Mouse (Mus musculus): ENCODE results near the gene Larp6. TPM values are rescaled to one million over a fixed set of nuclear protein-coding genes. Genes with fewer than 3 reads are reported as not detected.

Larp6 gene
- polyA plus RNA-seq, 1 experiment from 2014 or later = 1.7 TPM

DNA sequence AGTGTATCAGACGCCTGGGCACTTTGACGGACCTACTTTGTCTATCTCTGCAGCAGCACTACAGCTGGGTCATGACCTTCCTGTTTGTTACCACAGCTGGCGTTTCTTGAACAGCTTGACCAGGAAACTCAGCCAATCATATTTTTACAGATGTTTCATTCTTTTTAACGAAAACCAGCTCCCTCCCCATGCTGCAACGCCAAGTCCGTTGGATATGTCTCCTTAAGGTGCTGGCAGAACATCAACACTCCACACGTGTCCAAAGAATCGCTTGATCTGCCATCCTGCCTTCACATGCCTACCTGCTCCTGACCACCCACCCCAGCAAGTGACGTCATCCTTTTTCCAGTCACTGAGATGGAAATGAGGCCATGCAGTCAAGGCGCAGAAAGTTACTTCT, 28.6 kb downstream of the Larp6 start:
- Histone ChIP-seq H3K27ac (ENCODE audit: low read length) (no peak overlapping the region), H3K4me2 (replicated peaks; ENCODE audit: low read depth, low read length) (no peak overlapping the region), H3K4me1 (ENCODE audit: insufficient read depth, low read length) (peaks cover 11% of the 10 kb centered on the region; the same call in 1 of the 2 replicates), H3K9ac (replicated peaks; ENCODE audit: low read length) (no peak overlapping the region), H3K9me3 (ENCODE audit: low read length) (peaks cover 6% of the 10 kb centered on the region; the same call in 1 of the 2 replicates), H3K4me3 (ENCODE audit: low read length) (no peak overlapping the region), H3K36me3 (ENCODE audit: insufficient read depth, low read length) (peaks cover 11% of the 10 kb centered on the region; the same call in 1 of the 2 replicates), H3K27me3 (ENCODE audit: insufficient read depth, low read length) (no peaks in the 10 kb centered on the region)
- 66% methylated on average over 10 of the region's 10 CpGs for WGBS
- no peak for ATAC-seq (ENCODE audit: low FRiP score, low TSS enrichment)

DNA sequence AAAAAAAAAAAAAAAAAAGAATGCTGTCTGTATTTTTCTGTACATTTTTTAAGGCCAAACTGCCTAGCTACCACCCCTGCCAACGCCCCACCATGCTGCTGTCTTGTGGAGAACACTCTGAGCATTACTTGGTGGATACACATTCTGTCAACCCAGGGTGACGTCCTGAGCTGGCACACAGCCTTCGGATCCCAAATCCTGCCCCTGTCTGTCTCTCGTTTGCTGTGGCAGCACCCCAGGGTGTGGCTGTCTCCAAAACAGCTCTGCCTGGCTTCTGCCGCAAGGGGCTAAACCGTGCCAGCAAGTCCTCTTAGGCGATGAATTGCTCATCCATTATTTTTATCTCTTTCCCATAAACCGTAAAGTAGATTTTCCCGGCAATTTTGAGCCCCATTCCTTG, 29.7 kb downstream of the Larp6 start:
- peaks cover 4% of the 10 kb centered on the region; the same call in 1 of the 2 replicates for H3K9me3 ChIP-seq (ENCODE audit: low read length)
- no peak overlapping the region for H3K27ac ChIP-seq (ENCODE audit: low read length)
- WGBS = 59% methylated on average over 9 of the region's 9 CpGs
- ATAC-seq (ENCODE audit: low FRiP score, low TSS enrichment) = no peak
- peak overlapping the region; percentile 57 for H3K4me2 ChIP-seq (replicated peaks; ENCODE audit: low read depth, low read length)
- peaks cover 11% of the 10 kb centered on the region; the same call in 1 of the 2 replicates for H3K4me1 ChIP-seq (ENCODE audit: insufficient read depth, low read length)
- no peak overlapping the region; the same call in 1 of the 2 replicates for H3K9ac ChIP-seq (replicated peaks; ENCODE audit: low read length)
- H3K36me3 ChIP-seq (ENCODE audit: insufficient read depth, low read length) = peaks cover 6% of the 10 kb centered on the region; the same call in 1 of the 2 replicates
- peak overlapping the region; percentile 35; the same call in 1 of the 2 replicates for H3K4me3 ChIP-seq (ENCODE audit: low read length)
- no peaks in the 10 kb centered on the region for H3K27me3 ChIP-seq (ENCODE audit: insufficient read depth, low read length)

DNA sequence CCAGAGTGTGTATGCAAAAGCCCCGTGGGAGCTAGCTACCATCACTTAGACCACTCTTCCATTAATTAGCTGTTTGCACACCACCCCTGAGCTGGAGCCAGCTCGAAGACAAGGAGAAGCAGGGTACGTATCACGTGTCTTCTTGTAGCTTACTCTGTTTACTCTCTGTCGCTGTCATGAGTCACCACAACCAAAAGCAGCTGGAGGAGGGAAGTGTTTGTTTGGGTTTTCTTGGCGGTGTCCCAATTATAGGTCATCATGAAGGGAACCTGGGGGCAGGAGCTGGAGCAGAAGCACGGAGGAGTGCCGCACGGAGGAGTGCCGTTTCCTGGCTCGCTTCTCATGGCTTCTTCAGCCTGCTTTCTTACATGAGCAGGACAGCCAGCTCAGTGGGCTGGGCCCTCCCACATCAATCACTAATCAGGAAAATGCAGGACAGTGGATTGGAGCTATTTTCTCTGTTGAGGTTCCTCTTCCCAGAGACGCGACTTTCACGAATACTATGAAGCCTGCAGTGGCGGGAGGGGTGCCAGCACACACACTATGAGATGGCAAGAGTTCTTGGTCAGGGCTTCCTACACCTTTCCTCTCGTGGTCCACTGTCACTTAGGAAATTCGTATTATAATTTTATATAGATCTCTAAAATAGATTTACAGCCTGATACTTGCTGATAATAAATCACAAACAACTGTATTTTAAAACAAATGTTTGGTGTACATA, 30.6 kb downstream of the Larp6 start:
- no peak overlapping the region for H3K27ac ChIP-seq (ENCODE audit: low read length)
- WGBS = 22% methylated on average over 17 of the region's 17 CpGs
- H3K4me3 ChIP-seq (ENCODE audit: low read length) = peak overlapping the region; percentile 35
- H3K36me3 ChIP-seq (ENCODE audit: insufficient read depth, low read length) = no peaks in the 10 kb centered on the region
- peak; percentile 31; the same call in 1 of the 2 replicates for ATAC-seq (ENCODE audit: low FRiP score, low TSS enrichment)
- peak overlapping the region; percentile 57 for H3K4me2 ChIP-seq (replicated peaks; ENCODE audit: low read depth, low read length)
- H3K9me3 ChIP-seq (ENCODE audit: low read length) = no peaks in the 10 kb centered on the region
- no peaks in the 10 kb centered on the region for H3K27me3 ChIP-seq (ENCODE audit: insufficient read depth, low read length)
- peaks cover 11% of the 10 kb centered on the region; the same call in 1 of the 2 replicates for H3K4me1 ChIP-seq (ENCODE audit: insufficient read depth, low read length)
- H3K9ac ChIP-seq (replicated peaks; ENCODE audit: low read length) = peak overlapping the region; percentile 15; the same call in 1 of the 2 replicates

DNA sequence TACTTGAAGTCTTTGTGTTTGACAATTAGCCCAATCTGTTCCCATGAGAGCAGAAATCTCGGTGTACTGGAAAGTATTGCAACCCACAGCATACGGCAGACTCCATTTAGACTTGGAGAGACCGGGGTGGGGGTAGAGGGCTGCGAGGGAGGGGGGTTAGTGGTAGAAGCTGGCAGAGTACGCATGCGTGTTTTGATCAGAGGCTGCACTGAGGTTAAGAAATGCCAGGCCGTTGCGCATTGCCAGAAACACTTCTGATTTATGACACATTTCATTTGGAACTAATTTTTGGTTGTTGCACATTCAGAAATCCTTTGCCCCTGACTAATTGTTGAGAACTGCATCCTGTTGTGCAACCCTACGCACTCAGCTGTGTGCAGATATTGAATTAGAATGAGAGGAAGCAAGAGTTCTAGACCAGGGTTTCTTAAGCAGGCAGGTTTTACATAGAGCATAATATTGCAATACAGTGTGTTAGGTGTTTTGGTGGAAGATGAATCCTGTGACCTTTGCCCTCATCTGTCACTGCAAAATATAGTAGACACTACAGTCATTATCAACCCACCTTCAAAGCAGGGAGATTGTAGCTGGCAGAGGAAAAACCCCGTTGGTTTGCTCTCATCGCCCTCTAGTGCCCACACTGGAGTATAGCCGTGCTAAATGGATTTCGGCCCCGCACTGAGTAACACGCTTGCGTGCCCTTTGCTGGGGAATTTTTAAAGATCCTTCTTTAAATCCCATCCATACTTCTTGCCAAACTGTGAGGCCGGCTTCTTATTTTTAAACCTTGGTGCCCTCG, 31.6 kb downstream of the Larp6 start:
- Histone ChIP-seq H3K9ac (replicated peaks; ENCODE audit: low read length) (no peak overlapping the region), H3K9me3 (ENCODE audit: low read length) (0 out of 2 replicates have a peak, but pooled peaks cover 3% of the 10 kb centered on the region), H3K27ac (ENCODE audit: low read length) (no peak overlapping the region), H3K4me3 (ENCODE audit: low read length) (no peak overlapping the region), H3K27me3 (ENCODE audit: insufficient read depth, low read length) (no peaks in the 10 kb centered on the region), H3K4me2 (replicated peaks; ENCODE audit: low read depth, low read length) (no peak overlapping the region), H3K36me3 (ENCODE audit: insufficient read depth, low read length) (no peaks in the 10 kb centered on the region), H3K4me1 (ENCODE audit: insufficient read depth, low read length) (peaks cover 11% of the 10 kb centered on the region; the same call in 1 of the 2 replicates)
- ATAC-seq (ENCODE audit: low FRiP score, low TSS enrichment) = no peak
- 51% methylated on average over 18 of the region's 18 CpGs for WGBS

DNA sequence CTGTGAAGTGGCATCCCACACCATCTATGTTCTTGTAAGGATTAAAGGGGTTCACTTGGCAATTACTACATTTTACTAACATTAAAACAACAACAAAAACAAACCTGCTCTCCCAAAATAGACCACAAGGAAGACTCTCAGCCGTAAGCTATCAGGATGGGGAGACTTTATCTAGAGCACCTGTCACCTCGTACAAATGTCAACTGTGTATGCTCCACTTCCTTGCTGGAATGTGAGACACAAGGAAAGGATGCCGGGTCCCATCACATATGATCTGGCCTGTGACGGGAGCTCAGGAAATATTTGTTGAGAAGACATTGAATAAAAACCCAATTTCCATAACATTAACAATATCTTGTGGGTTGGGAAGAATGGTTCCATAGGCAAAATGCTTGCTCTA, 32.2 kb downstream of the Larp6 start:
- no peak overlapping the region for H3K4me3 ChIP-seq (ENCODE audit: low read length)
- H3K27ac ChIP-seq (ENCODE audit: low read length) = no peak overlapping the region
- 0 out of 2 replicates have a peak, but pooled peaks cover 3% of the 10 kb centered on the region for H3K9me3 ChIP-seq (ENCODE audit: low read length)
- 26% methylated on average over 4 of the region's 4 CpGs for WGBS
- H3K27me3 ChIP-seq (ENCODE audit: insufficient read depth, low read length) = no peaks in the 10 kb centered on the region
- H3K4me2 ChIP-seq (replicated peaks; ENCODE audit: low read depth, low read length) = no peak overlapping the region
- no peak for ATAC-seq (ENCODE audit: low FRiP score, low TSS enrichment)
- no peaks in the 10 kb centered on the region for H3K36me3 ChIP-seq (ENCODE audit: insufficient read depth, low read length)
- no peak overlapping the region for H3K9ac ChIP-seq (replicated peaks; ENCODE audit: low read length)
- H3K4me1 ChIP-seq (ENCODE audit: insufficient read depth, low read length) = peaks cover 11% of the 10 kb centered on the region; the same call in 1 of the 2 replicates

DNA sequence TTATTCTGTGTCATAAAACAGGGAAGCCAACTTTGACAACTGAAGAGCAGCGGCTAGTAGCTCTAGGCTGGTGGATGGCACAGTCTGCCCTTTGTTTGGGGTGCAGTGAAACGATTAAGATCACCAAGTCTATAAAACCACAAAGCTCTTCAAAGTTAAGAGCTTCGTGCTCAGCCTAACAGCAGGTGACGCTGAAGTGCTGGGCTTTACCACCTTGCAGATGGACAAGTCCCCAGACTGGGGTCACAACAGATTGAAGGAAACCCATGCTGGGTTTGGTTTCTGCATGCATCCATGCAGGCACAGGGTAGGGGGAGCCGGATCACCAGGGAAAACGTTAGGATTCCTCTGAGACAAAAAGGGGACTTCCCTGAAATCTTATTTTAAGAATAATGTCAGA, 33.8 kb downstream of the Larp6 start:
- Histone ChIP-seq H3K4me3 (ENCODE audit: low read length) (no peak overlapping the region), H3K4me2 (replicated peaks; ENCODE audit: low read depth, low read length) (no peak overlapping the region), H3K9me3 (ENCODE audit: low read length) (0 out of 2 replicates have a peak, but pooled peaks cover 3% of the 10 kb centered on the region), H3K4me1 (ENCODE audit: insufficient read depth, low read length) (peaks cover 11% of the 10 kb centered on the region; the same call in 1 of the 2 replicates), H3K27ac (ENCODE audit: low read length) (no peak overlapping the region), H3K27me3 (ENCODE audit: insufficient read depth, low read length) (no peaks in the 10 kb centered on the region), H3K9ac (replicated peaks; ENCODE audit: low read length) (no peak overlapping the region), H3K36me3 (ENCODE audit: insufficient read depth, low read length) (no peaks in the 10 kb centered on the region)
- no peak for ATAC-seq (ENCODE audit: low FRiP score, low TSS enrichment)
- 33% methylated on average over 6 of the region's 6 CpGs for WGBS

DNA sequence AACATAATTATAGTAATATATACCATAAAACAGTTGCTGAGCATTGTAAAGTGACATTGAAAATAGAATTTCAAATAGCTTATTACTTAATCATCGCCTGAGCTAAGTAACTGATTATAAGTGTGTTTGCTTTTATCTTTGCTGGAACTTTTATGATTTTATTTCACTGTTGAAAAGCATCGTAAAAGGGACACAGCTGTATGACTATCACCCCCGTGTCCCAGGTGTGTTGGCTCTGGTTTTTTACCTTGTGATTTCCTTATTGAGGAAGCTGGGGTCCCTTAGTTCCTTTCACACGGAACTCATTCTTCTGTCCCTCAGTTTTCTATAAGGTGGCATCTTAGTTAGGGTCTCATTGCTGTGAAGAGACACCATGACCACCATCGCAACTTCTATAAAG, 34.9 kb downstream of the Larp6 start:
- Histone ChIP-seq H3K9me3 (ENCODE audit: low read length) (0 out of 2 replicates have a peak, but pooled peaks cover 3% of the 10 kb centered on the region), H3K36me3 (ENCODE audit: insufficient read depth, low read length) (no peaks in the 10 kb centered on the region), H3K4me1 (ENCODE audit: insufficient read depth, low read length) (peaks cover 9% of the 10 kb centered on the region; the same call in 1 of the 2 replicates), H3K27ac (ENCODE audit: low read length) (no peak overlapping the region), H3K9ac (replicated peaks; ENCODE audit: low read length) (no peak overlapping the region), H3K4me3 (ENCODE audit: low read length) (no peak overlapping the region), H3K4me2 (replicated peaks; ENCODE audit: low read depth, low read length) (no peak overlapping the region), H3K27me3 (ENCODE audit: insufficient read depth, low read length) (no peaks in the 10 kb centered on the region)
- ATAC-seq (ENCODE audit: low FRiP score, low TSS enrichment) = no peak
- WGBS = 87% methylated on average over 5 of the region's 5 CpGs

DNA sequence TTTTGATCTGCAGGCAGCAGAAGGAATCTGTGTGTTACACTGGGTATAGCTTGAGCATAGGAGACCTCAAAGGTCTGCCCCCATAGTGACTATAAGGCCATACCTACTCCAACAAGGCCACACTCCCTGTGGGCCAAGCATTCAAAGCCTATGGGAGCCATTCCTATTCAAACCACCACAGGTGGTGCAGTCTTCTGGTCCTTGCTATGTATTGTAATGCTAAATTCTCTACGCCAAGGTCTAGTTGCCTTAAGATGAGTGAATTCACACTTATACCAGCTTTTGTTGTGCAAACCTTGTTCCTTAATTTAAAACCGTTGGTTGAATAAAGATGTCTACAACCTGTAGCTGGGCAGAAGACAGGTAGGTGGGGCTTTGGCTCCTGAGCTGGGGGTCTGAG, 35.4 kb downstream of the Larp6 start:
- ATAC-seq (ENCODE audit: low FRiP score, low TSS enrichment) = no peak
- Histone ChIP-seq H3K27me3 (ENCODE audit: insufficient read depth, low read length) (no peaks in the 10 kb centered on the region), H3K4me2 (replicated peaks; ENCODE audit: low read depth, low read length) (no peak overlapping the region), H3K9me3 (ENCODE audit: low read length) (0 out of 2 replicates have a peak, but pooled peaks cover 3% of the 10 kb centered on the region), H3K36me3 (ENCODE audit: insufficient read depth, low read length) (no peaks in the 10 kb centered on the region), H3K9ac (replicated peaks; ENCODE audit: low read length) (no peak overlapping the region), H3K4me1 (ENCODE audit: insufficient read depth, low read length) (peaks cover 4% of the 10 kb centered on the region; the same call in 1 of the 2 replicates), H3K27ac (ENCODE audit: low read length) (no peak overlapping the region), H3K4me3 (ENCODE audit: low read length) (no peak overlapping the region)
- WGBS = 92% methylated on average over 2 of the region's 2 CpGs

DNA sequence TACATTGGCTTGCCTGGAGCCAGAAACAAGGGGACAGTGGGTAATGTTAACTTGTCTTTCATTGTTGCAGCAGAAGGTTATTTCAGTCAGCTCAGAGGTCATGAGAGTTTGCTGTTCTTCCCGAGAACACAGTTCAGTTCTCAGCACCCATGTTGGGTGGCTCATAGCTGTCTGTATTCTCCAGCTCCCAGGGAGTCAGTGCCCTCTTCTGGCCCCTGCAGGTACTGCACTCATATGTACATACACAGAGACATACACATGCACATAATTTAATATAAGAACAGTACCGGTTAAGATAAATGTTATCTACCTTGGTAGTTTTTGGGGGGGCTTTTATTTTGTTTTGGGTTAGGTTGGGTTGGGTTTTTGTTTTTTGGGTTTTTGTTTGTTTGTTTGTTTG, 36.3 kb downstream of the Larp6 start:
- no peak overlapping the region for H3K4me2 ChIP-seq (replicated peaks; ENCODE audit: low read depth, low read length)
- no peaks in the 10 kb centered on the region for H3K4me1 ChIP-seq (ENCODE audit: insufficient read depth, low read length)
- H3K27me3 ChIP-seq (ENCODE audit: insufficient read depth, low read length) = no peaks in the 10 kb centered on the region
- 93% methylated on average over 2 of the region's 2 CpGs for WGBS
- no peak for ATAC-seq (ENCODE audit: low FRiP score, low TSS enrichment)
- H3K36me3 ChIP-seq (ENCODE audit: insufficient read depth, low read length) = no peaks in the 10 kb centered on the region
- H3K9ac ChIP-seq (replicated peaks; ENCODE audit: low read length) = no peak overlapping the region
- H3K27ac ChIP-seq (ENCODE audit: low read length) = no peak overlapping the region
- H3K9me3 ChIP-seq (ENCODE audit: low read length) = 0 out of 2 replicates have a peak, but pooled peaks cover 3% of the 10 kb centered on the region
- no peak overlapping the region for H3K4me3 ChIP-seq (ENCODE audit: low read length)

All from kidney, embryonic 16.5 days (tissue).